Mouse (Mus musculus) forebrain, embryonic 11.5 days (tissue): ENCODE data around the gene Pou3f1. TPM values are rescaled to one million over a fixed set of nuclear protein-coding genes. Genes with fewer than 3 reads are reported as not detected.
A peak's percentile ranks its signal among the peaks of the same experiment; 100 is the strongest.

ENCODE experiments used
- ATAC-seq: fragments of 200-750 bp; cut with Nextera tagmentation; replicated peaks from 2 replicates; pipeline ENCODE4 v1.8.0; 2017; ENCODE audit warnings: moderate TSS enrichment; ENCODE audit not compliant: low FRiP score
- DNase-seq: peaks from one replicate; pipeline ENCODE4 v3.0.0-alpha.2; 2017; ENCODE audit warnings: low spot score
- H3K27ac ChIP-seq: fragments of 300-500 bp; sonication (generic); 2 replicates; pipeline ENCODE4 v1.5.1; 2014; ENCODE audit warnings: low read depth, low read length
- H3K27me3 ChIP-seq: fragments of 300-500 bp; sonication (generic); 2 replicates; pipeline ENCODE4 v1.6.1; 2014; ENCODE audit warnings: mild to moderate bottlenecking, low read length, mixed read lengths; ENCODE audit not compliant: control insufficient read depth, insufficient read depth
- H3K36me3 ChIP-seq: fragments of 300-500 bp; sonication (generic); 2 replicates; pipeline ENCODE4 v1.6.1; 2014; ENCODE audit warnings: mild to moderate bottlenecking, low read length, moderate library complexity, mixed read lengths; ENCODE audit not compliant: control insufficient read depth, insufficient read depth
- H3K4me1 ChIP-seq: fragments of 300-500 bp; sonication (generic); replicated peaks from 2 replicates; pipeline ENCODE4 v1.6.1; 2014; ENCODE audit warnings: low read length, mixed read lengths; ENCODE audit not compliant: control insufficient read depth, insufficient read depth
- H3K4me2 ChIP-seq: fragments of 300-500 bp; sonication (generic); 2 replicates; pipeline ENCODE4 v1.6.1; 2014; ENCODE audit warnings: low read depth, mild to moderate bottlenecking, low read length, moderate library complexity, mixed read lengths; ENCODE audit not compliant: severe bottlenecking
- H3K4me3 ChIP-seq: fragments of 300-500 bp; sonication (generic); 2 replicates; pipeline ENCODE4 v1.5.1; 2014; ENCODE audit warnings: low read depth, low read length
- H3K9ac ChIP-seq: fragments of 300-500 bp; sonication (generic); 2 replicates; pipeline ENCODE4 v1.6.1; 2014; ENCODE audit warnings: low read length
- H3K9me3 ChIP-seq: fragments of 300-500 bp; sonication (generic); 2 replicates; pipeline ENCODE4 v1.6.1; 2016; ENCODE audit warnings: low read length, mixed read lengths; ENCODE audit not compliant: control insufficient read depth
- WGBS: fragments of 180-500 bp; shearing (Covaris S2); extraction: QIAGEN DNeasy Blood & Tissue Kit; methylation state at CpG from one replicate; pipeline ENCODE4 v1.1.7; 2014; 5-methylcytosine and 5-hydroxymethylcytosine counted together
- polyA plus RNA-seq: library from polyadenylated mRNA; unstranded; fragments of >200 nt; fragmentation: Nextera tagmentation; extraction: Ambion mirVana; gene quantifications from 2 replicates; pipeline ENCODE4 v1.2.1, GENCODE M21; 2014

Pou3f1 gene
- polyA plus RNA-seq, 1 experiment from 2014 or later: 8.6 TPM

DNA sequence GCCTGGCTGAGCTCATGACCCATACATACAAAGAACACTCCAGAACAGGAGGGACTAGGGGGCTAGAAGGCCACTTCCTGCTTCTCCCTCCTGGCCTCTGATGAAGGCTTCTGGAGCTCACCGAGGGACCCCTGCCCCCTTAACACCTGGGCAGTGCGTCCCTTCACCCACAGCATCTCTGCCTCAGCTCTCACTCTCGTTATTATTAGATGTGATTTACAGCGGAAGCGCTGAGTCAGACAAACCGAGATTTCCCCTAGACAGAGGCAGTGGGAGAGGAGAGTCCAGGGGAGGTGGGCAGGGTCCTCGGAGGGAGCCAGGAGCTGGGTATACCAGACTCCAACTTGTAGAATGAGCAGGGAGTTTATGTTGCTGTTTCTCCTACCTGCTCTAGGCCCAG is 15.0 kb downstream of the Pou3f1 start:
- Histone ChIP-seq H3K36me3 (no peaks in the 10 kb centered on the region), H3K4me2 (peak overlapping the region; percentile 46; the same call in 1 of the 2 replicates), H3K4me3 (no peak overlapping the region), H3K9ac (peak overlapping the region; percentile 21; the same call in 1 of the 2 replicates), H3K27me3 (peaks cover 28% of the 10 kb centered on the region), H3K4me1 (peaks cover 29% of the 10 kb centered on the region), H3K9me3 (no peaks in the 10 kb centered on the region), H3K27ac (no peak overlapping the region)
- WGBS: 38% methylated on average over 7 of the region's 7 CpGs
- no peak for ATAC-seq
- DNase-seq: no peak

DNA sequence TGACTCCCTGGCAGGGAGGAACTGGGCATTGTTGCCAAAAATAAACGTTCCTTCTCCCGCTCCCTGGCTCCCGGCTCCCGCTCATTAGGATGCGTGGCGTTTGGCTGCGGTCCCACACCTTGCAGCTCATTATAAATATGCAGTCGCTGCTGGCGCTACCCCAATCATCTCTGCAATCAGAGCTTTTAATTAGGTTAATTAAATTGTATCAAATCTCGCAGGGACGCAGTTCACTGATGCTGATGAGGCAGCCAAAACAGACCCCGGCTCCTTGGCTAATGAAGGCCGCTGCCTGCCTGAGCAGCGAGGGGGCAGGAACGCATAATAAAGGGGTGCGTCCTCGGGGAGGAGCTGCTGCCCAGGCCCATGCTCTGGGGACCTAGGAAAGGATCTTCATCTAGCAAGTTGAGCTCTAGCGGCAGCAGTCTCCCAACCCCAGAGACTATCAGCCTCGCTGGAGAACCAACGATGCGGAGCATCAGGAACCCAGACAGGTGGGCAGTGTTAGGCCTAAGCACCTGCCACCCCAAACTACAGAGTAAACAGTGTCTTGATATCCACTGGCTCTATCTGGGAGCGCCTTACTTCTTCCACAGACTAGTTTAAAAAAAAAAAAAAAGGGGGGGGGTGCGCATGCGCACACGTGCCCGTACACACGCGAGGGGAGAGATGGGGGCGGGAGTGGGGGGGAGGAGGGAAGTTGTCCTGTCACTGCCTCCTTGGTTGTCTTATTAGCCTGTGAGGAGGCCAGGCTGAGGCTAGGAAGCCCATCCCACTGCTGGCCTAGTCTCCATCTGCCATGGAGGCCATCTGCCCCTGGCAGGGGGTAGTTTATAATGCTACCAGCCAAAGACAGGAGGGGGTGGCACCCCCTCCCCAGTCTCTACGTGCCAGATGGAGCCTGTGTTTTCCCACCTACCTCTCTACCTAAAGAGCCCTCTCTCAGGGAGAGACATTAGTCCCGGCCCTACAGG is 16.0 kb downstream of the Pou3f1 start:
- H3K9me3 ChIP-seq: no peaks in the 10 kb centered on the region
- H3K27me3 ChIP-seq: peaks cover 23% of the 10 kb centered on the region
- peak overlapping the region; percentile 46 for H3K4me2 ChIP-seq
- DNase-seq (peak; percentile 87), ATAC-seq (peak; percentile 70)
- WGBS: 2% methylated on average over 25 of the region's 31 CpGs
- H3K36me3 ChIP-seq: no peaks in the 10 kb centered on the region; the same call in 1 of the 2 replicates
- peak overlapping the region; percentile 5; the same call in 1 of the 2 replicates for H3K4me3 ChIP-seq
- H3K9ac ChIP-seq: peak overlapping the region; percentile 41; the same call in 1 of the 2 replicates
- no peak overlapping the region for H3K27ac ChIP-seq
- H3K4me1 ChIP-seq: peaks cover 25% of the 10 kb centered on the region

DNA sequence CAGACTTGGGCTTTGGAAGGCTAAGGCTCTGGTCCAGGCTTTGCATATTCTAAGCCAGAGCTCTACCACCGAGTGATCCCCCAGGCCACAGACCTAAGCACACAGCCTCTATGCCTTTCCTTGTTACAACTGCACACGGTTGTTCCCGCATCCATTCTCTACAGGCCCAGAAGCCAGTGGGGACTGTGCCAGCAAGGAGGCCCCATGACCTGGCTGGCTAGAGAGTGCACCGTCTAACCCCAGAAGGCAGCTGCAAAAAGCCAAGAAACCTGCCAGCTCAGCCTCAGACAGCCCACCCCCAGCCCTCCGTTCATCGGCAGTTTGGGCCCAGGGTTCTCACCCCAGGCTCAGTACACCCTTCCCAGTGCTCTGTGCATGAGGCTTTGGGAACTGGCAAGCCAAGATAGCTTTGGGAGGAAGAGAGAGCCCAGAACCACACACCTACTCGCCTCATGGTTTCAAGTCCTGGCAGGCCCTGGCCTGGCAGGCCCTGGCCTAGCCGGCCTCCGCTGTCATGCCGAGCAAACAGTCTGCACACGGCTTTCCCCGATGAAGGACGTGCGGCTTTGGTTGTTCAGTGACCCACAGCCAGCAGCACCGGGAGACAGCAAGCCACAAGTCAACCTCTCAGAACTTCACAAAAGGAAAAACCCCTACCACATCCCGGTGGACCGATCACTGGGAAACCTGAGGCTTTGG is 17.9 kb downstream of the Pou3f1 start:
- DNase-seq: peak; percentile 61
- peaks cover 22% of the 10 kb centered on the region for H3K27me3 ChIP-seq
- WGBS: 53% methylated on average over 17 of the region's 17 CpGs

DNA sequence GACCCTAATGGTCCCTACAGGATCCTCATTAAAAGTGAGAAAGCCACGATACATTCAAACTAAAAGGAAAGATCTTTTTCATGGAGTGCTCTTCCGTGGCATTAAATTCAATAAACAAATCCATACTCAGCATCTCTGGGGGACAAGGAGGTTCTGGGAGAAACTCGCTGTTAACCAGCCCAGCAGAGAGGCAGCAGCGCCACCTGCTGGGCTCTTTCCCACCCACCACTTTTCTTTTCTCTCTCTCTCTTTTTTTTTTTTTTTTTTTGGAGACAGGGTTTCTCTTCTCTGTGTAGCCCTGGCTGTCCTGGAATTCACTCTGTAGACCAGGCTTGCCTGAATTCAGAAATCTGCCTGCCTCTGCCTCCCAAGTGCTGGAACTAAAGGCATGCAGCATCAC is 18.4 kb downstream of the Pou3f1 start:
- H3K9ac ChIP-seq: no peak overlapping the region
- no peak for ATAC-seq

More for the DNA sequence above, 17.9 kb downstream of the Pou3f1 start:
- no peaks in the 10 kb centered on the region for H3K9me3 ChIP-seq
- no peaks in the 10 kb centered on the region; the same call in 1 of the 2 replicates for H3K36me3 ChIP-seq
- no peak overlapping the region for H3K9ac ChIP-seq
- no peak overlapping the region for H3K4me2 ChIP-seq
- H3K4me3 ChIP-seq: no peak overlapping the region
- ATAC-seq: no peak
- no peak overlapping the region for H3K27ac ChIP-seq
- peaks cover 17% of the 10 kb centered on the region for H3K4me1 ChIP-seq

DNA sequence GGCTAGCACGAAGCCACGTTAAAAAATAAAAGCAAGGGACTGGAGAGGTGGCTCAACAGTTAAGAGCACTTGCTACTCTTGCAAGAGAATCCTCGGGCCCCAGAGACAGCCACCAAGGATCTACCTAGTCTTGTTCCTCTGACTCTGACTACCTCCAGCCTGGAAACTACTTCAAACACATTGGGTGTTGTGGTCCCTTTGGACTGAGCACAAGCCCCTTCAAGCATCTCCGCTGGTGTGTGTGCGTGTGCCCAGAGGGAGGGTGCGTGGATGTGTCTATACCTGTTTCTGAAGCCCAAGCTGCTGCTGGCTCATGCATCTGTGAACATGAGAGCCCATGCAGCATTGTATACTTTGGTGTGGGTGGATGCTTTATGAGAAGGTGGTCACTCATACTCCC is 19.4 kb downstream of the Pou3f1 start:
- Histone ChIP-seq H3K4me1 (peaks cover 15% of the 10 kb centered on the region), H3K27ac (no peak overlapping the region), H3K9me3 (no peaks in the 10 kb centered on the region), H3K4me2 (no peak overlapping the region), H3K9ac (no peak overlapping the region), H3K36me3 (no peaks in the 10 kb centered on the region; the same call in 1 of the 2 replicates), H3K27me3 (peaks cover 16% of the 10 kb centered on the region), H3K4me3 (no peak overlapping the region)
- WGBS: 88% methylated on average over 6 of the region's 6 CpGs
- DNase-seq (no peak), ATAC-seq (no peak)

More for the DNA sequence above, 18.4 kb downstream of the Pou3f1 start:
- Histone ChIP-seq H3K9me3 (no peaks in the 10 kb centered on the region), H3K27me3 (peaks cover 22% of the 10 kb centered on the region), H3K27ac (no peak overlapping the region), H3K4me2 (no peak overlapping the region), H3K4me1 (peaks cover 17% of the 10 kb centered on the region), H3K4me3 (no peak overlapping the region), H3K36me3 (no peaks in the 10 kb centered on the region; the same call in 1 of the 2 replicates)
- WGBS: 3% methylated on average over 4 of the region's 4 CpGs
- peak; percentile 85 for DNase-seq

DNA sequence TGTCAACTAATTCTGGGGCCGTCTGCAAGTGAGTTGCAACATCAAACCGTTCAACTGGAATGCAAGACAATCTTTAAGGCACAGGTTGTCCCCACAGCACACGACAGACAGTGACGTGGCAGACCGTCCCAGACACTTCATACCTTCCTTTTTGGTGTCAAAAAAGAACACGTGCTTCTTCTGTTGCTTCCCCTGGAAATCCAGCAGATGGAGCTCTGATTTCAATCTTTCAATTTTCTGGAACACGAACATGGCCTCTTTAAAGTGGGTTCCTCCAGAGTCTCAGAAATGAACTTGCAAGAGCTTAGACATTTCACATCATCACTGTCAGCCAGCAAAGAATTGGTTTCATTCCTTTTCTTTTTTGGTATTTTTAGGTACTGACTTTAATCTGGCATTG is 25.7 kb downstream of the Pou3f1 start:
- Histone ChIP-seq H3K9me3 (no peaks in the 10 kb centered on the region), H3K4me2 (no peak overlapping the region), H3K27me3 (no peaks in the 10 kb centered on the region), H3K4me3 (no peak overlapping the region), H3K9ac (no peak overlapping the region), H3K4me1 (no peaks in the 10 kb centered on the region), H3K27ac (no peak overlapping the region), H3K36me3 (peaks cover 2% of the 10 kb centered on the region; the same call in 1 of the 2 replicates)
- ATAC-seq (no peak), DNase-seq (no peak)
- 67% methylated on average over 7 of the region's 7 CpGs for WGBS

DNA sequence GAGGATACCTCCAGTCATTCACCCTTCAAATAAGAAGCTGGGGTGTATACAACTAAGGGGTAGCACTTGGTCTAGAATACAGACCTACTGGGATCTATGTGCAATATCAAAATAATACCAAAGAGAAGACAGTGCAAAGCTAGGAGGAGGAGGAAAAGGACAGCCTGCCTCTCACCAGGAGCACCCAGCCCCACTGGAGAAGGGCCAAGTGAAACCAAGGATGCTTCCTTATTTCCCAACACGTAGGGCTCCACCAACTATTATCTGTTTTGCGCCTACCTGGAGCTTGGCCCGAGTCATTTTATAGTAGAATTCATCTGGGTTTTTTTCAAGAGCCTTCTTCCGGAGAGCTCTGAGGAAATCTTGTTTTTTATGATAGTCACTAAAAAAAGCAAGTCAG is 26.9 kb downstream of the Pou3f1 start:
- Histone ChIP-seq H3K9ac (no peak overlapping the region), H3K36me3 (peaks cover 2% of the 10 kb centered on the region; the same call in 1 of the 2 replicates), H3K4me3 (no peak overlapping the region), H3K27ac (no peak overlapping the region), H3K27me3 (no peaks in the 10 kb centered on the region), H3K4me2 (no peak overlapping the region), H3K4me1 (no peaks in the 10 kb centered on the region), H3K9me3 (no peaks in the 10 kb centered on the region)
- 88% methylated on average over 4 of the region's 4 CpGs for WGBS
- ATAC-seq (no peak), DNase-seq (no peak)

DNA sequence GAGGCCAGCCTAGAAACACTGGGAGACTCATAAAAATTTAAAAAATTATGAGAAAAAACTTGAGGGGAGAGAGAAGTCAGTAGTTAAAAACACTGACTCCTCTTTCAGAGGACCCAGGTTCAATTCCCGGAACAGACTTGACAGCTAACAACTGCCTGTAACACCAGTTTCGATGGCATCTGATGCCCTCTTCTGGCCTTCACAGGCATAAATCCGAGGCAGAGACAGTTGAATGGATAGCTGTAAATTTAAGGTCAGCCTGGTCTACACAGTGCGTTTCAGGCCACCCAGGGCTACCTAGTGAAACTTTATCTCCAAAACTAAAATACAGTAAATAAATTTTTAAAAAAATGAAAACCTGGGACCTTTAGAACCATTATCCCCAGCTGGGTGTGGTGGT is 28.4 kb downstream of the Pou3f1 start:
- no peak overlapping the region for H3K4me2 ChIP-seq
- H3K9ac ChIP-seq: no peak overlapping the region
- H3K27me3 ChIP-seq: no peaks in the 10 kb centered on the region
- H3K36me3 ChIP-seq: peaks cover 2% of the 10 kb centered on the region; the same call in 1 of the 2 replicates
- H3K9me3 ChIP-seq: no peaks in the 10 kb centered on the region
- DNase-seq: no peak
- H3K4me3 ChIP-seq: no peak overlapping the region
- whole genome bisulfite sequencing: 85% methylated on average over 4 of the region's 4 CpGs
- no peak overlapping the region for H3K27ac ChIP-seq
- ATAC-seq: no peak
- no peaks in the 10 kb centered on the region for H3K4me1 ChIP-seq
